Mouse (Mus musculus): ENCODE measurements around the gene Kpnb1. TPM values are rescaled to one million over a fixed set of nuclear protein-coding genes. Genes with fewer than 3 reads are reported as not detected.

Kpnb1 gene
- total and polyA plus RNA-seq, 2 experiments from 2014 or later, result 18.4 to 68.2 TPM

- no peak for ATAC-seq (ENCODE audit: insufficient read depth, low read depth)
- H3K4me1 ChIP-seq (ENCODE audit: control insufficient read depth, insufficient read depth), result peaks cover 20% of the 10 kb centered on the region; the same call in 1 of the 2 replicates
- 76% methylated on average over 8 of the region's 8 CpGs for WGBS
- H3K9me3 ChIP-seq (replicated peaks; ENCODE audit: control insufficient read depth, low read length), result no peaks in the 10 kb centered on the region
- no peak overlapping the region for H3K9ac ChIP-seq (replicated peaks; ENCODE audit: low read depth, low read length)
- H3K27ac ChIP-seq (ENCODE audit: low read depth), result no peak overlapping the region
- peaks cover 7% of the 10 kb centered on the region; the same call in 1 of the 2 replicates for H3K36me3 ChIP-seq (replicated peaks; ENCODE audit: control insufficient read depth, insufficient read depth, low read length)
- no peak for DNase-seq (ENCODE audit: low spot score)
- no peak overlapping the region for H3K4me2 ChIP-seq (ENCODE audit: low read depth, low read length)
- H3K27me3 ChIP-seq (ENCODE audit: control insufficient read depth, insufficient read depth, low read length), result peaks cover 3% of the 10 kb centered on the region; the same call in 1 of the 2 replicates
- no peak for TF ChIP-seq CTCF (IDR thresholded peaks at IDR 0.05; ENCODE audit: low read depth)
- TF ChIP-seq EP300 (IDR thresholded peaks at IDR 0.05; ENCODE audit: low read depth), result no peak
- no peak overlapping the region for H3K4me3 ChIP-seq (ENCODE audit: low read depth, low read length)
Observed at GRCm38 (mm10) chr11:97147333-97147732, 40.3 kb downstream of the Kpnb1 start.

DNA sequence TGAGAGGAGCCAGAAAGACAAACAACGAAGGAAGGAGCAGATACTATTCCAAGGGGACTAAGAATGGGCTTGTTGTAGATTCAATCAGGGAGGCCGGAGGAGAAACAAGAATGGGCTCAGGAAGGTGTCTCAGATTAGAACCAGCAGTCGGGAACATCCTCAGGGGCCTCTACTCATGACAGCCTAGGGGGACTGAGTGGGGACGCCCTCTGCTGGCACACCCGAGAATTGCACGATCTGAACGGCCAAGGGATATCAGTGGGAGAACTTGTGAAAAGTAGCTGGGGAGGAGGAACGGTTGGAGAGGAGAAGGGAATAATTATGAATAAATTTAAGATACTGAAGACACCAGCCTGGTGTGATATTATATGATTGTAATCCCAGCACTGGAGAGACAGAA is 41.0 kb downstream of the Kpnb1 start:
- WGBS, result 7% methylated on average over 8 of the region's 8 CpGs
- TF ChIP-seq EP300 (IDR thresholded peaks at IDR 0.05; ENCODE audit: low read depth), result no peak
- peak; percentile 90 for TF ChIP-seq CTCF (IDR thresholded peaks at IDR 0.05; ENCODE audit: low read depth)
- peaks cover 9% of the 10 kb centered on the region; the same call in 1 of the 2 replicates for H3K36me3 ChIP-seq (replicated peaks; ENCODE audit: control insufficient read depth, insufficient read depth, low read length)

GRCm38 (mm10) chr11:97145951-97146350 is 41.7 kb downstream of the Kpnb1 start:
- no peak for DNase-seq (ENCODE audit: low spot score)
- ATAC-seq (ENCODE audit: insufficient read depth, low read depth), result no peak
- TF ChIP-seq EP300 (IDR thresholded peaks at IDR 0.05; ENCODE audit: low read depth) (no peak), CTCF (IDR thresholded peaks at IDR 0.05; ENCODE audit: low read depth) (no peak)
- Histone ChIP-seq H3K9me3 (replicated peaks; ENCODE audit: control insufficient read depth, low read length) (no peaks in the 10 kb centered on the region), H3K4me3 (ENCODE audit: low read depth, low read length) (no peak overlapping the region), H3K4me1 (ENCODE audit: control insufficient read depth, insufficient read depth) (peaks cover 15% of the 10 kb centered on the region; the same call in 1 of the 2 replicates), H3K36me3 (replicated peaks; ENCODE audit: control insufficient read depth, insufficient read depth, low read length) (peaks cover 9% of the 10 kb centered on the region; the same call in 1 of the 2 replicates), H3K4me2 (ENCODE audit: low read depth, low read length) (no peak overlapping the region), H3K9ac (replicated peaks; ENCODE audit: low read depth, low read length) (no peak overlapping the region), H3K27me3 (ENCODE audit: control insufficient read depth, insufficient read depth, low read length) (peaks cover 3% of the 10 kb centered on the region; the same call in 1 of the 2 replicates), H3K27ac (ENCODE audit: low read depth) (no peak overlapping the region)
- WGBS, result 70% methylated on average over 9 of the region's 9 CpGs

More for the DNA sequence above, 41.0 kb downstream of the Kpnb1 start:
- no peak overlapping the region for H3K4me3 ChIP-seq (ENCODE audit: low read depth, low read length)
- no peaks in the 10 kb centered on the region for H3K9me3 ChIP-seq (replicated peaks; ENCODE audit: control insufficient read depth, low read length)
- peak; percentile 56 for DNase-seq (ENCODE audit: low spot score)
- H3K9ac ChIP-seq (replicated peaks; ENCODE audit: low read depth, low read length), result no peak overlapping the region
- H3K27me3 ChIP-seq (ENCODE audit: control insufficient read depth, insufficient read depth, low read length), result peaks cover 3% of the 10 kb centered on the region; the same call in 1 of the 2 replicates
- H3K27ac ChIP-seq (ENCODE audit: low read depth), result no peak overlapping the region
- peak overlapping the region; percentile 29; the same call in 1 of the 2 replicates for H3K4me2 ChIP-seq (ENCODE audit: low read depth, low read length)
- H3K4me1 ChIP-seq (ENCODE audit: control insufficient read depth, insufficient read depth), result peaks cover 15% of the 10 kb centered on the region; the same call in 1 of the 2 replicates
- no peak for ATAC-seq (ENCODE audit: insufficient read depth, low read depth)

GRCm38 (mm10) chr11:97145320-97145719 is 42.4 kb downstream of the Kpnb1 start:
- Histone ChIP-seq H3K4me1 (ENCODE audit: control insufficient read depth, insufficient read depth) (peaks cover 15% of the 10 kb centered on the region; the same call in 1 of the 2 replicates), H3K27me3 (ENCODE audit: control insufficient read depth, insufficient read depth, low read length) (peaks cover 3% of the 10 kb centered on the region; the same call in 1 of the 2 replicates), H3K9me3 (replicated peaks; ENCODE audit: control insufficient read depth, low read length) (no peaks in the 10 kb centered on the region), H3K36me3 (replicated peaks; ENCODE audit: control insufficient read depth, insufficient read depth, low read length) (peaks cover 9% of the 10 kb centered on the region; the same call in 1 of the 2 replicates), H3K4me3 (ENCODE audit: low read depth, low read length) (no peak overlapping the region), H3K9ac (replicated peaks; ENCODE audit: low read depth, low read length) (no peak overlapping the region), H3K27ac (ENCODE audit: low read depth) (no peak overlapping the region), H3K4me2 (ENCODE audit: low read depth, low read length) (no peak overlapping the region)
- TF ChIP-seq CTCF (IDR thresholded peaks at IDR 0.05; ENCODE audit: low read depth) (no peak), EP300 (IDR thresholded peaks at IDR 0.05; ENCODE audit: low read depth) (no peak)
- DNase-seq (ENCODE audit: low spot score) (no peak), ATAC-seq (ENCODE audit: insufficient read depth, low read depth) (no peak)
- WGBS, result 93% methylated on average over 2 of the region's 2 CpGs

GRCm38 (mm10) chr11:97143196-97143900 is 44.3 kb downstream of the Kpnb1 start:
- no peak overlapping the region for H3K4me2 ChIP-seq (ENCODE audit: low read depth, low read length)
- no peak overlapping the region for H3K4me3 ChIP-seq (ENCODE audit: low read depth, low read length)
- H3K27me3 ChIP-seq (ENCODE audit: control insufficient read depth, insufficient read depth, low read length), result peaks cover 7% of the 10 kb centered on the region
- no peak overlapping the region for H3K27ac ChIP-seq (ENCODE audit: low read depth)
- H3K36me3 ChIP-seq (replicated peaks; ENCODE audit: control insufficient read depth, insufficient read depth, low read length), result peaks cover 12% of the 10 kb centered on the region; the same call in 1 of the 2 replicates
- no peak for DNase-seq (ENCODE audit: low spot score)
- no peaks in the 10 kb centered on the region for H3K9me3 ChIP-seq (replicated peaks; ENCODE audit: control insufficient read depth, low read length)
- TF ChIP-seq EP300 (IDR thresholded peaks at IDR 0.05; ENCODE audit: low read depth) (no peak), CTCF (IDR thresholded peaks at IDR 0.05; ENCODE audit: low read depth) (no peak)
- WGBS, result 74% methylated on average over 9 of the region's 9 CpGs
- H3K4me1 ChIP-seq (ENCODE audit: control insufficient read depth, insufficient read depth), result peaks cover 8% of the 10 kb centered on the region
- no peak overlapping the region for H3K9ac ChIP-seq (replicated peaks; ENCODE audit: low read depth, low read length)
- ATAC-seq (ENCODE audit: insufficient read depth, low read depth), result no peak
